Mouse (Mus musculus): ENCODE results near the gene Amer3. TPM values are rescaled to one million over a fixed set of nuclear protein-coding genes. Genes with fewer than 3 reads are reported as not detected.
"Not testable (repeated sequence)": the region's sequence is repeated elsewhere in the genome, so short reads cannot be mapped to it uniquely, and the experiment has no call there.

Gene Amer3
- total RNA-seq (2022): not detected

GRCm38 (mm10) chr1:34578851-34579781 lies at the start of gene Amer3:
Amer3 (plus strand) TSS chr1:34579657.
- no peak for DNase-seq (ENCODE audit: low spot score in 2 of 2)

GRCm38 (mm10) chr1:34534574-34534973 lies 44.9 kb upstream of the Amer3 start:
- DNase-seq (ENCODE audit: low spot score in 2 of 2): not testable (repeated sequence)

GRCm38 (mm10) chr1:34535043-34535698 lies 44.3 kb upstream of the Amer3 start, which contains the start of gene Cfc1:
Cfc1 (plus strand) TSS chr1:34535648.
- DNase-seq (ENCODE audit: low spot score in 2 of 2): not testable (repeated sequence)

GRCm38 (mm10) chr1:34536291-34536766 lies 43.1 kb upstream of the Amer3 start:
- no peak for DNase-seq (ENCODE audit: low spot score in 2 of 2)

- no peak for DNase-seq (ENCODE audit: low spot score in 2 of 2)
Observed at GRCm38 (mm10) chr1:34536767-34537485, 42.5 kb upstream of the Amer3 start.

GRCm38 (mm10) chr1:34547074-34547473 lies 32.4 kb upstream of the Amer3 start:
- no peak for DNase-seq (ENCODE audit: low spot score in 2 of 2)

GRCm38 (mm10) chr1:34553690-34554089 lies 25.8 kb upstream of the Amer3 start:
- no peak for DNase-seq (ENCODE audit: low spot score in 2 of 2)

- no peak for DNase-seq (ENCODE audit: low spot score in 2 of 2)
Observed at GRCm38 (mm10) chr1:34554275-34554674, 25.2 kb upstream of the Amer3 start.

GRCm38 (mm10) chr1:34560843-34561242 lies 18.6 kb upstream of the Amer3 start, which contains the start of gene Prss40:
Prss40 (minus strand) TSS chr1:34560943.
- no peak for DNase-seq (ENCODE audit: low spot score in 2 of 2)

- no peak for DNase-seq (ENCODE audit: low spot score in 2 of 2)
Observed at GRCm38 (mm10) chr1:34564383-34565045, 14.9 kb upstream of the Amer3 start.

GRCm38 (mm10) chr1:34568120-34568519 lies 11.3 kb upstream of the Amer3 start:
- DNase-seq (ENCODE audit: low spot score in 2 of 2): no peak

GRCm38 (mm10) chr1:34569876-34570275 lies 9.6 kb upstream of the Amer3 start:
- DNase-seq (ENCODE audit: low spot score in 2 of 2): no peak

- DNase-seq (ENCODE audit: low spot score in 2 of 2): no peak
Observed at GRCm38 (mm10) chr1:34571431-34571830, 8.0 kb upstream of the Amer3 start.

- DNase-seq (ENCODE audit: low spot score in 2 of 2): no peak
Observed at GRCm38 (mm10) chr1:34573221-34573620, 6.2 kb upstream of the Amer3 start.

GRCm38 (mm10) chr1:34579782-34580356 lies 412 bp downstream of the Amer3 start:
- DNase-seq (ENCODE audit: low spot score in 2 of 2): no peak

- DNase-seq (ENCODE audit: low spot score in 2 of 2): no peak
Observed at GRCm38 (mm10) chr1:34582218-34582617, 2.8 kb downstream of the Amer3 start.

- DNase-seq (ENCODE audit: low spot score in 2 of 2): no peak
Observed at GRCm38 (mm10) chr1:34583821-34584263, 4.4 kb downstream of the Amer3 start.

GRCm38 (mm10) chr1:34584736-34585135 lies 5.3 kb downstream of the Amer3 start:
- no peak for DNase-seq (ENCODE audit: low spot score in 2 of 2)

- no peak for DNase-seq (ENCODE audit: low spot score in 2 of 2)
Observed at GRCm38 (mm10) chr1:34587298-34588096, 8.0 kb downstream of the Amer3 start.

- no peak for DNase-seq (ENCODE audit: low spot score in 2 of 2)
Observed at GRCm38 (mm10) chr1:34600000-34600399, 20.5 kb downstream of the Amer3 start.

All from gastrocnemius, adult 8-10 months (tissue).